Mouse (Mus musculus) kidney, adult 2 months (tissue): ENCODE measurements around the gene Dnajc1. TPM values are rescaled to one million over a fixed set of nuclear protein-coding genes. Genes with fewer than 3 reads are reported as not detected.

Experiments used
- DNase-seq: peaks from one replicate; pipeline ENCODE4 v3.0.0; 2021
- H3K27ac ChIP-seq: fragments of 200-500 bp; 2 replicates; pipeline ENCODE4 v1.5.1; 2012; ENCODE audit warnings: low read depth, low read length, control low read depth, inconsistent platforms; ENCODE audit not compliant: insufficient read depth
- H3K27me3 ChIP-seq: fragments of 200-500 bp; replicated peaks from 2 replicates; pipeline ENCODE4 v1.6.1; 2012; ENCODE audit warnings: mild to moderate bottlenecking, moderate library complexity, low read length, inconsistent platforms; ENCODE audit not compliant: control insufficient read depth, insufficient read depth
- H3K36me3 ChIP-seq: fragments of 200-500 bp; 2 replicates; pipeline ENCODE4 v1.6.1; 2012; ENCODE audit warnings: mild to moderate bottlenecking, moderate library complexity, low read length, inconsistent platforms; ENCODE audit not compliant: control insufficient read depth, insufficient read depth
- H3K4me1 ChIP-seq: fragments of 200-500 bp; 2 replicates; pipeline ENCODE4 v1.6.1; 2011; ENCODE audit warnings: low read length; ENCODE audit not compliant: control insufficient read depth, insufficient read depth
- H3K4me3 ChIP-seq: fragments of 200-500 bp; 2 replicates; pipeline ENCODE4 v1.5.1; 2011; ENCODE audit warnings: mild to moderate bottlenecking, low read depth, low read length, control low read depth; ENCODE audit not compliant: insufficient read depth
- CTCF ChIP-seq: fragments of 200-500 bp; conservative IDR thresholded peaks from 2 replicates; pipeline ENCODE4 v1.5.1; 2011; ENCODE audit warnings: low read depth, mild to moderate bottlenecking, control low read depth, low read length, moderate library complexity, mixed read lengths; ENCODE audit not compliant: insufficient read depth, insufficient read length
- POLR2A ChIP-seq: fragments of 200-500 bp; IDR thresholded peaks from one replicate; pipeline ENCODE4 v1.6.1; 2011; ENCODE audit warnings: low read depth, low read length, control low read depth
- WGBS: fragments of 180-500 bp; shearing (Covaris S2); methylation state at CpG from one replicate; pipeline ENCODE4 v1.1.7; 2018; 5-methylcytosine and 5-hydroxymethylcytosine counted together
- polyA plus RNA-seq: library from polyadenylated mRNA; depleted of rRNA; stranded (reverse); fragments of >200 nt; gene quantifications from 2 replicates; pipeline ENCODE4 v1.2.3, GENCODE M21; 2012

The Dnajc1 gene
- polyA plus RNA-seq, 1 experiment, result 10.8 TPM

- 51% methylated on average over 2 of the region's 2 CpGs for WGBS
- no peak overlapping the region for H3K27ac ChIP-seq
- H3K27me3 ChIP-seq, result no peaks in the 10 kb centered on the region
- TF ChIP-seq POLR2A (no peak), CTCF (0 out of 2 replicates have a peak, but pooled peaks have one; percentile 8)
- no peaks in the 10 kb centered on the region for H3K4me1 ChIP-seq
- no peak overlapping the region for H3K4me3 ChIP-seq
- H3K36me3 ChIP-seq, result no peaks in the 10 kb centered on the region
- DNase-seq, result peak; percentile 17
Observed at GRCm38 (mm10) chr2:18343464-18343863, 49.2 kb downstream of the Dnajc1 start.

DNA sequence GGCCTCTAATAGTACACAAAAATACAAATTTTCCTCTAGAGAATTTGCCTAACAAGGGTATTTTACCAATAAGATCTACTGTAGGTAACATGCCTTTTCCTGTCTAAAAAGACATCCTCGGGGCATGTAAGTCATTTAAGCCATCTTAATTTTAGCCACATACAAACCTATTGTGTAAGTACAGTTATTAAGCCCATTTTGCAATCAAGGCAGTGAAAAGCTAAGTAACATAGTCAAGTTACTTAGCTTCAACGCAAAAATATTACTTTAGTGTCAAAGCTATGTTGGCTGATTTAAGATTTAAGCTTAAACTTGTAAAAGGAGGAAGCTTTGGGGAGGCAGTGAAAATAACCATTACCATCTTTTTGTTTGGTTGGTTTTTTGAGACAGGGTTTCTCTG lies 74.0 kb downstream of the Dnajc1 start:
- 84% methylated on average over 2 of the region's 2 CpGs for WGBS
- no peak for DNase-seq
- Histone ChIP-seq H3K4me3 (no peak overlapping the region), H3K27ac (no peak overlapping the region), H3K27me3 (no peaks in the 10 kb centered on the region), H3K4me1 (no peaks in the 10 kb centered on the region), H3K36me3 (no peaks in the 10 kb centered on the region)
- no peak for TF ChIP-seq POLR2A
- no peak for TF ChIP-seq CTCF

- TF ChIP-seq CTCF (no peak), POLR2A (no peak)
- 89% methylated on average over 7 of the region's 7 CpGs for WGBS
Observed at GRCm38 (mm10) chr2:18317503-18318281, 74.9 kb downstream of the Dnajc1 start.

DNA sequence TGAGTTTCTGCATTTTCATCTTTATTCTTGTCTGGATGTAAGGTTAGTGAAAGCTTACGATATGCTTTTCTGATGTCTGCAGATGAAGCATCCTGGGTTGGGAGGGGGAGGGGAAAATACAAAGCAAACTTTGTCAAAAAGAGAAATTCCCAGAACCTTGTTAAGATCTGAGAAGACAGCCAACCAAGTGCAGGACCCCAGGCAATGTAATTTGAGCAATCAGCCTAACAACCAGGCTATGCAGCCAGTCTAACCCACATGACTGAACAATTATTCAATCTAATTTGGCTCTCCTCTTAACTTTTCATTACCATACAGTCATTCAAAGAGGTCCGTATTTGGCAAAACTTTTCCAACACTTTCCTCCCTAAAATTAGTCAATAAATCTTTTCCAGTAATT lies 75.7 kb downstream of the Dnajc1 start:
- Histone ChIP-seq H3K27me3 (no peaks in the 10 kb centered on the region), H3K36me3 (no peaks in the 10 kb centered on the region), H3K4me1 (no peaks in the 10 kb centered on the region), H3K27ac (no peak overlapping the region), H3K4me3 (no peak overlapping the region)
- no peak for DNase-seq
- 81% methylated on average over 2 of the region's 2 CpGs for WGBS
- TF ChIP-seq CTCF, result no peak
- TF ChIP-seq POLR2A, result no peak

More at GRCm38 (mm10) chr2:18317503-18318281, 74.9 kb downstream of the Dnajc1 start:
- H3K27me3 ChIP-seq, result no peaks in the 10 kb centered on the region
- no peaks in the 10 kb centered on the region for H3K36me3 ChIP-seq
- no peaks in the 10 kb centered on the region for H3K4me1 ChIP-seq
- H3K27ac ChIP-seq, result no peak overlapping the region
- no peak for DNase-seq
- no peak overlapping the region for H3K4me3 ChIP-seq

DNA sequence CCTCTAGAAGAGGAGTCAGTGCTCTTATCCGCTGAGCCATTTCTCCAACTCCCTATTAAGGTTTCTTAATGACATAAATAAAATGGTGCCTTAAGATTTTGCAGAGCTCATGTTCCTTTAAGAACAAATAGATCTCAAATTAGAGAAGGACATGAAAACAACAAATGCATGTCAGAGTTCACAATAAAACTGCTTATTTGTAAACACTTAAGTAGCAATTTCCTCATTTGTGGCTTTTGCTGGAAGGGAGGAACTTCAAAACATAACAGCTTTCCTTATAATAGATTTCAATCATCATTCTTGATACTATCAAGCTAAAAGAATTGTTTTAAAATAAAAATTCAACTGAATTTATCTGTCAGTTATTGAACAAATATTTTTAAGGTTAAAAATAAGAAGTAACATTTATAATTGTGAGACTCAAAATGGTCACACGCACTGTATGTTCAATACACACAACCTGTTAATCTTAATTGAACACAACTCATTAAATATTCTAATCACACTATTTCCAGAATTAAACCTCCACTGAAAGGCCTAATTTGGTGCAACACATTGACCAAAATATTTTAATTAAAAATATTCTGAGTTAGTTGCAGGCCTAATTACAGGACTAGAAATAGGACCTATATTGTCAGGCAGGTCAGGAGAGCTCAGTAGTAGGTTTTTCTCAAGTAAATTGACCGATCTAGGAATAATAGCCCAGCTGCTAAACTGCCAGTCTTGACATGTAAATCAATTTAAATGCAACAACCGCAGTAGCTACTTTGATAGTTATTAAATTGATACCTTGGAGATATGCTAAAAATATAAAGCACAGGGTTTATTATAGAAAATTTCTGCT lies 82.1 kb downstream of the Dnajc1 start:
- Histone ChIP-seq H3K27ac (no peak overlapping the region), H3K4me1 (no peaks in the 10 kb centered on the region), H3K36me3 (no peaks in the 10 kb centered on the region), H3K4me3 (no peak overlapping the region), H3K27me3 (no peaks in the 10 kb centered on the region)
- TF ChIP-seq CTCF, result no peak
- TF ChIP-seq POLR2A, result no peak
- DNase-seq, result no peak
- 92% methylated on average over 4 of the region's 4 CpGs for WGBS

DNA sequence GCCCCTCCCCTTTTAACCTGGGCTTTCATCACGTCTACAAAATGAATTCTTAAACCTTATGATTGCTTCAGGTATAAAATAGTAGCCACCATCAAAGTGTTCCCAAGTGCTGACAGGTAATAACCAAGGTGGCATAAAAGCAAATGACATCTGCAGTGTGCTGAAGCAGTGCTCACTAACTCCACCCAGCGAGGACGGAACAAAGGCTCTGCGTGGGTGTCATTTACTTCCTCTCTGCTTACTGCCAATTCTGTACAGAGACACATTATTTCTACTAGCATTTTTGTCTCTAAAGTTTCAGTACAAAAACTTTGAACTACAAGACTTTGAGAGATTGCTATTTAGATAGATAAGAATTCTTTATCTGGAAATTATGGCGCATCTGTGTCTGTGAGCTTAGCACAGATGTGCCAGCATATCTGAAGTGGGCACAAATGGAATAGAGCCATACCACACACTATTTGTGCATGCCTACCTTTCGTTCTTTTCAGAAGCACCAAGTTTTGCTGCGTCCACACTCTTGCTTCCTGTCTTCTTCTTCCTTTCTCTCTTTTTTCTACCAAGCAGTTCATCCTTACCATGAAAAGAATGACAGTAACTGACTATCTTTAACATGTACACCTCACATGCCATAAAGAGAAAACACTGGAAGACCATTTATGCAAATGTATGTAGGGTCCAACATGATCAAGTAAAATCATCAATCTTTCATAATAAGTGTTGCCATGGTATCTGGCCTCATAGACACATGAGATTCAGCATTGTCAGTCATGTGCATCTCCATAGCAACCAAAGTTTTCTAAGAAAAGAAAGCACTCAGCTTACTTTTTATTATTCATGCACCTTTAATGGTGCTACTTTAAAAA lies 85.0 kb downstream of the Dnajc1 start:
- no peak for DNase-seq
- 76% methylated on average over 7 of the region's 7 CpGs for WGBS
- TF ChIP-seq POLR2A, result no peak
- TF ChIP-seq CTCF, result no peak
- H3K36me3 ChIP-seq, result no peaks in the 10 kb centered on the region
- no peaks in the 10 kb centered on the region for H3K4me1 ChIP-seq
- no peak overlapping the region for H3K4me3 ChIP-seq
- H3K27ac ChIP-seq, result no peak overlapping the region
- H3K27me3 ChIP-seq, result no peaks in the 10 kb centered on the region
